Mouse (Mus musculus) myocyte (in vitro differentiated cells): ENCODE data around the gene Stard13. TPM values are rescaled to one million over a fixed set of nuclear protein-coding genes. Genes with fewer than 3 reads are reported as not detected.

Experiments used
- H3K27me3 ChIP-seq: one replicate; pipeline ENCODE4 v1.6.1; 2011; ENCODE audit not compliant: control insufficient read depth, insufficient read depth, insufficient read length
- H3K36me3 ChIP-seq: one replicate; pipeline ENCODE4 v1.6.1; 2011; ENCODE audit not compliant: control insufficient read depth, insufficient read depth
- H3K4me2 ChIP-seq: one replicate; pipeline ENCODE4 v1.6.1; 2011; ENCODE audit warnings: low read depth, control low read depth
- H3K4me3 ChIP-seq: one replicate; pipeline ENCODE4 v1.5.1; 2011; ENCODE audit warnings: mild to moderate bottlenecking, control low read depth, moderate library complexity
- H3K79me2 ChIP-seq: one replicate; pipeline ENCODE4 v1.6.1; 2011; ENCODE audit not compliant: control insufficient read depth, insufficient read depth
- H3ac ChIP-seq: one replicate; pipeline ENCODE4 v1.6.1; 2011; ENCODE audit not compliant: control insufficient read depth, insufficient read length
- CEBPB ChIP-seq: IDR thresholded peaks from 2 replicates; pipeline ENCODE4 v1.6.1; 2011; ENCODE audit warnings: mild to moderate bottlenecking, moderate library complexity; ENCODE audit not compliant: poor library complexity, insufficient read depth, severe bottlenecking
- E2F4 ChIP-seq: IDR thresholded peaks from one replicate; pipeline ENCODE4 v1.6.1; 2011; ENCODE audit warnings: mild to moderate bottlenecking, control low read depth, moderate library complexity; ENCODE audit not compliant: insufficient read depth
- MAX ChIP-seq: IDR thresholded peaks from one replicate; pipeline ENCODE4 v1.6.1; 2011; ENCODE audit warnings: low read depth, mild to moderate bottlenecking, control low read depth
- MYOD1 ChIP-seq, 3 experiments: IDR thresholded peaks; one replicate each; pipeline ENCODE4 v1.6.1; 2011; ENCODE audit warnings: control low read depth in 2 of 3, low read depth in 2 of 3, mild to moderate bottlenecking in 2 of 3, moderate library complexity in 1 of 3; ENCODE audit not compliant: insufficient read length in 2 of 3, control insufficient read depth in 1 of 3
- MYOG ChIP-seq, 3 experiments: IDR thresholded peaks; one replicate each; pipeline ENCODE4 v1.6.1; 2011; ENCODE audit warnings: control low read depth in 2 of 3, low read depth in 2 of 3, mild to moderate bottlenecking in 2 of 3; ENCODE audit not compliant: insufficient read length in 2 of 3, control insufficient read depth in 1 of 3, insufficient read depth in 1 of 3
- POLR2A ChIP-seq: IDR thresholded peaks from one replicate; pipeline ENCODE4 v1.6.1; 2011; ENCODE audit warnings: low read depth, mild to moderate bottlenecking, control low read depth, moderate library complexity; ENCODE audit not compliant: insufficient read length
- POLR2AphosphoS2 ChIP-seq: IDR thresholded peaks from one replicate; pipeline ENCODE4 v1.6.1; 2011; ENCODE audit warnings: low read depth, control low read depth; ENCODE audit not compliant: insufficient read length
- REST ChIP-seq: IDR thresholded peaks from one replicate; pipeline ENCODE4 v1.6.1; 2011; ENCODE audit warnings: mild to moderate bottlenecking, control low read depth, moderate library complexity; ENCODE audit not compliant: insufficient read depth, insufficient read length
- SRF ChIP-seq: IDR thresholded peaks from one replicate; pipeline ENCODE4 v1.6.1; 2011; ENCODE audit warnings: low read depth; ENCODE audit not compliant: control insufficient read depth, insufficient read length
- TCF12 ChIP-seq: IDR thresholded peaks from one replicate; pipeline ENCODE4 v1.6.1; 2011; ENCODE audit warnings: mild to moderate bottlenecking, control low read depth; ENCODE audit not compliant: poor library complexity, insufficient read depth, severe bottlenecking
- TCF3 ChIP-seq: IDR thresholded peaks from one replicate; pipeline ENCODE4 v1.6.1; 2011; ENCODE audit warnings: low read depth, control low read depth; ENCODE audit not compliant: insufficient read length
- USF1 ChIP-seq: IDR thresholded peaks from one replicate; pipeline ENCODE4 v1.6.1; 2011; ENCODE audit warnings: low read depth, mild to moderate bottlenecking, control low read depth, moderate library complexity
- polyA plus RNA-seq: library from polyadenylated mRNA; unstranded; fragments of >200 nt; fragmentation: generic; extraction: Trizol; gene quantifications from one replicate; pipeline ENCODE4 v1.2.1, GENCODE M21; 2012; ENCODE audit warnings: missing spikeins

Stard13 gene
- polyA plus RNA-seq, 1 experiment, result 15.2 TPM

DNA sequence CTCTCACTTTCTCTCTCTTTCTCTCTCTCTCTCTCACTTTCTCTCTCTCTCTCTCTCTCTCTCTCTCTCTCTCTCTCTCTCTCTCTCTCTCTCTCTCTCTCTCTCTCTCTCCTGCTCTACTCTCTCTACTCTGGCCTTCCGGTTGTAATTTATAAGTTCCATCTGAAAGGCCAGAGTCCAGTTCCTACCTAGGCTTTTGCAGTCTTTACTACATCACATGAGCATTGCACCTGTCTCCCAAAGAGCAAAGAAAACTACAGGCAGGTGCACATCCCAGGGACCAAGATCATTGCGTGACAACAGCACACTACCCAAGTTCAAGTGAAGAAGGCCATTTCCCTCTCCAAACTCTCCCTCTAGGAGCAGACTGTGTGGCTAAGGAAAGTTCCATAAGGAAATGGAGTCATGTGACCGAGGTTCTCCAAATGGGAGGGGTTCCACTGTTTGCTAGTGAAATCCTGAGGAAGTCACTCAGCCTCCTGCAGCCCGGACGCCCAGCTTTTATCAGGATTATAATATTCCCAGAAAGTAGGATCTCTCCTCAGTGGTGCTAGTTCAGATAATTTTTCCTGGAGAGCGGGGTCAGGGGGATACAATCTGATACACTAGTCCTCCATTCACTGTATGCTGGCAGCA lies 68.1 kb downstream of the Stard13 start:
- Histone ChIP-seq H3K4me3 (no peak overlapping the region), H3ac (no peak overlapping the region), H3K79me2 (peaks cover 96% of the 10 kb centered on the region), H3K36me3 (peaks cover 6% of the 10 kb centered on the region), H3K4me2 (no peak overlapping the region), H3K27me3 (no peaks in the 10 kb centered on the region)
- TF ChIP-seq MAX (no peak), TCF3 (no peak), USF1 (peak; percentile 43), SRF (no peak)

DNA sequence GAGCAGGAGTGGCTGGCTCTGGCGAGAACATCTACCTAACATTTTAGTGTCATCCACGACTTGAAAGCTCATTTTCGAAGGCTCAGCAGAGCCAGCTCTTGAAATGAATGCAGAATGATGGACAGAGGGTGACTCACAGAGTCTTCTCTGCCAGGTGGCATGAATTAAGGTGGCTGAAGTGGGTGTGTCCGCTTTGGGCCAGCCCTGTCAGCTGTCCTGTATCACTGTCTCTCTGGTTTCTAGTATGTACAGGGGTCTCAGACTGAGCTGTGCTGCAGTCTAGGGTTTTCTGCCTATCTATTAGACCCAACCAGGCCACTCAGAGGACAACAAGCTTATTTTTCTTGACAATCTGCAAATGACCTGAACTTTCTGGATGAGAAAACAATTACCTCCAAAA lies 68.8 kb downstream of the Stard13 start:
- no peak overlapping the region for H3ac ChIP-seq
- H3K4me3 ChIP-seq, result no peak overlapping the region
- H3K4me2 ChIP-seq, result no peak overlapping the region
- no peaks in the 10 kb centered on the region for H3K27me3 ChIP-seq
- peak in 1 of 3 experiments; percentile 40 for TF ChIP-seq MYOG (IDR thresholded peaks at IDR 0.05; ENCODE audit: control insufficient read depth in 1 of 3, insufficient read depth in 1 of 3, insufficient read length in 2 of 3, low read depth in 2 of 3)
- TF ChIP-seq E2F4, result no peak
- TF ChIP-seq MYOD1 (IDR thresholded peaks at IDR 0.05; ENCODE audit: control insufficient read depth in 1 of 3, insufficient read length in 2 of 3, low read depth in 2 of 3), result peak in 1 of 3 experiments; percentile 61
- H3K36me3 ChIP-seq, result peaks cover 6% of the 10 kb centered on the region
- H3K79me2 ChIP-seq, result peaks cover 96% of the 10 kb centered on the region

DNA sequence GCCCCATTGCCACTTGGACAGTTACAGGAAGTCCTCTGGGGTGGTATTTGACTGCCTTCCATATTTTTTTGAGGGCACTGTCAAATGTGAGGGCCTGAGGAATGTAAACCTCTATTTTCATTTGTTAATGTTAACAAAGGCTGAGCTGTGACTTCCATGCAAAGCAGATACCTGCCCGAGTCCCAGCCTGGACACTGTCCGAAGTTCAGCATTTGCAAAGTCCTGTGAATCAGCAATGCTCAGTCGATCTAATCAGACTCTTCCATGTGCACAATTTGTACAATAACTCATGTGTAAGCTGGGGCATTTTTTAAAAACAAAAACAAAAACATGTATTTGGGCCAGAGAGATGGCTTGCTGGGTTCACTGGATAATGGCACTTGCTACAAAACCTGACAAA lies 71.0 kb downstream of the Stard13 start:
- TF ChIP-seq TCF3 (no peak), MYOD1 (IDR thresholded peaks at IDR 0.05; ENCODE audit: control insufficient read depth in 1 of 3, insufficient read length in 2 of 3, low read depth in 2 of 3) (no peak), MAX (no peak), USF1 (no peak)
- Histone ChIP-seq H3K79me2 (peaks cover 96% of the 10 kb centered on the region), H3ac (no peak overlapping the region)

DNA sequence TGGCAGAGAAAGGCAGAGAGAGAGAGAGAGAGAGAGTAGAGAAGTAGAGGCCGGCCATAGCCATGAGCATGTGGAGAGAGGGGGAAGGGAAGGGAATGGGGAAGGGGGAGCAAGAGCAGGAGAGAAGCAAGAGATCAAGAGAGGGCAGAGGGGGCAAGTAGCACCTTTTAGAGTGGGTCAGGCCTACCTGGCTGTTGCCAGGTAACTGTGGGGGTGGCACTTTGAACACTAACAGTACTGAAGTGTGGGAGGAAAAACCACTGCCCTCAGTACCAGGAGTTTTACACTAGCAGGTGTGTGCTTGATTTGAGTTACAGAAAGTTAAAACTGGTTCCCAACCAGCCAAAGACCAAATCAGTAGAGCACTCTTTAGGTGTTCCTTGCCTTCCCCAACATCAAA lies 78.4 kb downstream of the Stard13 start:
- no peak overlapping the region for H3K4me3 ChIP-seq
- peaks cover 81% of the 10 kb centered on the region for H3K79me2 ChIP-seq
- peak overlapping the region; percentile 72 for H3K4me2 ChIP-seq
- no peak for TF ChIP-seq MAX
- no peak for TF ChIP-seq SRF
- no peak for TF ChIP-seq TCF12
- H3K36me3 ChIP-seq, result no peaks in the 10 kb centered on the region
- H3K27me3 ChIP-seq, result no peaks in the 10 kb centered on the region
- H3ac ChIP-seq, result no peak overlapping the region

More for the DNA sequence above, 71.0 kb downstream of the Stard13 start:
- no peak overlapping the region for H3K4me3 ChIP-seq
- H3K4me2 ChIP-seq, result no peak overlapping the region
- H3K27me3 ChIP-seq, result no peaks in the 10 kb centered on the region
- H3K36me3 ChIP-seq, result no peaks in the 10 kb centered on the region

DNA sequence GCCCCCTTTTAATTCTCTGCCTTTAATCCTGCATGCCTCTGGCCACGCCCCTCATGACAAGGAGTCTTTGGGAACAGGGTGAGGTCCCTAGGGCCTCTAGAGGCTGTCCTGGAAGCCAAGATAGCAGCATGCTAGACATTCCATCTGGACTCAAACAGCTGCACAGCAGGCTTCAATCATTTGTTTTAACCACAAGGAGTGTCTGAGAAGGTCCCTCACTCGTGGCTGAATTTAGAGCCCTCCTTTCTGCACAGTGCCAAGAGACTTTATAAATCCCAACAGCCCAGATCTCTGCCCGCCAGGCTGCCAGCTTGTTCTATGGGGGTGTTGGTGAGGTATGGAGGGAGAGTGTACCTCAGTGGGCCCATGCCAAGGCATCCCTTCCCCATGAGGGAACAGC lies 78.9 kb downstream of the Stard13 start:
- H3K79me2 ChIP-seq, result peaks cover 80% of the 10 kb centered on the region
- H3K4me2 ChIP-seq, result peak overlapping the region; percentile 72
- TF ChIP-seq MAX (peak; percentile 54), E2F4 (no peak), TCF3 (peak; percentile 14), TCF12 (peak; percentile 93), MYOD1 (IDR thresholded peaks at IDR 0.05; ENCODE audit: control insufficient read depth in 1 of 3, insufficient read length in 2 of 3, low read depth in 2 of 3) (peak; percentile 74 to 90 (median 86)), MYOG (IDR thresholded peaks at IDR 0.05; ENCODE audit: control insufficient read depth in 1 of 3, insufficient read depth in 1 of 3, insufficient read length in 2 of 3, low read depth in 2 of 3) (peak in 2 of 3 experiments; percentile 85 to 97), SRF (no peak)
- no peak overlapping the region for H3K4me3 ChIP-seq
- H3K27me3 ChIP-seq, result no peaks in the 10 kb centered on the region
- no peak overlapping the region for H3ac ChIP-seq
- H3K36me3 ChIP-seq, result no peaks in the 10 kb centered on the region

DNA sequence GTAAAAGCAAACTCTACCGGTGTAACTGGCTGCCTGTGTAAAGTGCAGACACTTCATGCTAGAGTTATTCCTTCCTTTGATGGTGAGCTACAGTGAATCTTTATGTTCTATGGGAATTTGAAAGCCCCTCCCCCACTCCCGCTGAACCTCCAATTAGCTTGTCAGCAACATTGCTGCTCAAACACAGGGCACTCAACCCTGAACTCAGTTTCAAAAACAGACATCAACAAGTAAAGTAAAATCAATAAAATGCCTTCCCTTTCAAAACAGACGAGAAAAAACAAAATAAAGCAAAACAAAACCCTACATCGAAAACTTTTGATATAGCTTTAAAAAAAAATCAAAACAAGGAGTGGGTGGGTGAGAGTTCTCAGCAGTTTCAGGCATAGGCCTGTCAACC lies 79.6 kb downstream of the Stard13 start:
- Histone ChIP-seq H3K27me3 (no peaks in the 10 kb centered on the region), H3ac (no peak overlapping the region), H3K4me2 (peak overlapping the region; percentile 44), H3K4me3 (no peak overlapping the region), H3K36me3 (no peaks in the 10 kb centered on the region), H3K79me2 (peaks cover 80% of the 10 kb centered on the region)
- TF ChIP-seq CEBPB (no peak), POLR2A (no peak), USF1 (no peak), TCF12 (no peak), MAX (no peak), TCF3 (no peak), MYOD1 (IDR thresholded peaks at IDR 0.05; ENCODE audit: control insufficient read depth in 1 of 3, insufficient read length in 2 of 3, low read depth in 2 of 3) (no peak), REST (no peak), MYOG (IDR thresholded peaks at IDR 0.05; ENCODE audit: control insufficient read depth in 1 of 3, insufficient read depth in 1 of 3, insufficient read length in 2 of 3, low read depth in 2 of 3) (no peak), POLR2AphosphoS2 (no peak), SRF (no peak), E2F4 (no peak)
